Mouse (Mus musculus) spleen, adult 12 weeks (tissue): ENCODE results near the gene Tiam1.
A peak's percentile ranks its signal among the peaks of the same experiment; 100 is the strongest.

Experiments used
- DNase-seq: peaks from one replicate; pipeline ENCODE4 v3.0.0; 2022; ENCODE audit warnings: low spot score

Gene Tiam1

GRCm38 (mm10) chr16:90143760-90144516 lies at the start of gene Tiam1:
Tiam1 (minus strand) TSS chr16:90143769.
- peak; percentile 91 for DNase-seq

DNA sequence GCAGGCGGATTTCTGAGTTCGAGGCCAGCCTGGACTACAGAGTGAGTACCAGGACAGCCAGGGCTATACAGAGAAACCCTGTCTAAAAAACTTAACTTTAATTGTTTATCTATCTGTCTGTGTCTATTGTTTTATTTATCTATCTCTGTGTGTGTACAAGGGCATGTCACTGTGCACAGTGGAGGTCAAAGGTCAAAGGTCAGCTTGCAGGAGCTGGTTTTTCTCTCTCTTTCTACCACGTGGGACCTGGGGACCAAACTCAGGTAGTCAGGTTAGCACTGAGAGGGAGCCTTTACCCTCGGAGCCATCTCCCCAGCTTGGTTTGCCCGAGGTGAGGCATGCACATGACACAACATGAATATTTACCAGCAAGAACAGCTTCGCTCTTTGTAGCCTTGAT lies 47.7 kb upstream of the Tiam1 start:
- DNase-seq = no peak

GRCm38 (mm10) chr16:90187453-90187852 lies 43.9 kb upstream of the Tiam1 start:
- no peak for DNase-seq

DNA sequence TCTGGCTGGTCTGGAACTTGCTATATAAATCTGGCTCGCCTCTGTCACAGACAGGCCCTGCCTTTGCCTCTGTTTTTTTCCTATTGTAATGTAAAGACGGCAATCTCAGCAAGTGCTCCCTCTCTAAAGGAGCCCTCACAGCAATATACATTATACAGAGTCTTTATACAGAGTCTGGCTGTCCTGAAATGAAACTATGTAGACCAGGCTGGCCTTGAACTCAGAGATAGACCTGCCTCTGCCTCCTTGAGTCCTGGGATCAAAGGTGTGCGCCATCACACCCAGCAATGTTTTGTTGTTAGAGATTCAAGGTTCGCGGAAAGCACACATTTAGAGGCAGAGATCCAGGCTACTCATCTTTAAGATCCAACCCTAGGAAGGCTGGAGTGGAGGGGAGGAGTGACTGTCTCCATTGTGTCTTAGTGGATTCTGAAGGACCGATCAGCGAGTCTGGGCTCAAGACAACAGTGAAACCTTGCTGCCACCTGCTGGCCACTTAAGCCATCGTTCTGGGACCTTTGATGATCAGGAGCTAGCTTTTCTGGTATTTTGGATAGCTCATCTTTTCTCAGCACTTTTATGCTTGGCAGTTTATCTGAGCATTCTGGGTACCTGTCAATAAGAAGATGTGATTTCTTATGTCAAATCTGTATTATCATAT lies 42.5 kb upstream of the Tiam1 start:
- peak; percentile 41 for DNase-seq

DNA sequence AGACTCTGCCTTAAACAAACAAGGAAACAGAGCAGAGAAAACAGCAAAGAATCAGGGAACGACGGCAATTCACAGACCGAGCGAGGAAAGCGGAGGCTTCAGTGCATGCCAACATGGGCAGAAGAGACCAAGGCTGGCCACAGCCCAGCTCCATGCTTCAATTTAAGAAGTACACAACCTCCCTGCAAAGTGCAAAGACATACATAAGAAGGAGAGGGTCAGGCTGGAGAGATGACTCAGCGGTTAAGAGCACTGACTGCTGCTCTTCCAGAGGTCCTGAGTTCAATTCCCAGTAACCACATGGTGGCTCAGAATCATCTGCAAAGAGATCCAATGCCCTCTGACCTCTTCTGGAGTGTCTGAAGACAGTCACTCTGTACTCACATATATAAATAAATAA lies 40.6 kb upstream of the Tiam1 start:
- no peak for DNase-seq

DNA sequence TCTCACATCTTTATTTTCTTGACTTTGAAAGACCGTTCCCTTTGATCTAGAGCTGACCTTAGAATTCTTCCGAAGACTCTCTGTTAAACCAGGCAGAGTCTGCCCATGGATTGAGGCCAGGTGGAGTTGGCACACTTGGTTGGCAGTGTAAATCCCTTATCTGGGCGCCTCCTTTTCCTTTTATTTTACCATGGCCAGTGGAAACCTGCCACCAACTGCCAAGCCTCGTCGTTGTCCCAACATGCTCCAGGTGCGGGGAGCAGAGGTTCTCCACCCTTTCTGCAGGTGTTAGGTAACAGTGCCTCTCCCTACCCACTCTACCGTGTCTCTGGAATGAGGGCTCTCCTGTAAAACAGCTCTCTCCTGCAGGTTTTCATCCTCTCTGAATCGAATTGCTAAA lies 38.1 kb upstream of the Tiam1 start:
- no peak for DNase-seq

- DNase-seq = no peak
Measured at GRCm38 (mm10) chr16:90180975-90181374, 37.4 kb upstream of the Tiam1 start.

- no peak for DNase-seq
Measured at GRCm38 (mm10) chr16:90179892-90180291, 36.3 kb upstream of the Tiam1 start.

DNA sequence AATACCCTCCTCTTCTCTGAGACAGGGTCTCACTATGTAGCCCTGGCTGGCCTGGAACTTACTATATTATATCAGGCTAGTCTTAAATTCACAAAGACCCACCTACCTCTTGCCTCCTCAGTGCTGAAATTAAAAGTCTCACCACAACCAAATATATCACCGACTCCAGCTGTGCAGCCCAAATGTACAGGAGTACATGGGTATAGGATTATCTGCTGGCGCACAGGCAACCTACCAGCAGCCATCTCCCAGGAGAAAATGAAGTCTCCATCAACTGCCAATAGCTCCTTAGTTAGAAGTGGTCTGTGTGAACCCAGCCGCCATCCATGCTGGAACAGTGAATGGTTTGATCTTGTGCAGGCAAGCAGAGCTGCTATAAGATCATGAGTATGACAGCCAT lies 34.8 kb upstream of the Tiam1 start:
- no peak for DNase-seq

DNA sequence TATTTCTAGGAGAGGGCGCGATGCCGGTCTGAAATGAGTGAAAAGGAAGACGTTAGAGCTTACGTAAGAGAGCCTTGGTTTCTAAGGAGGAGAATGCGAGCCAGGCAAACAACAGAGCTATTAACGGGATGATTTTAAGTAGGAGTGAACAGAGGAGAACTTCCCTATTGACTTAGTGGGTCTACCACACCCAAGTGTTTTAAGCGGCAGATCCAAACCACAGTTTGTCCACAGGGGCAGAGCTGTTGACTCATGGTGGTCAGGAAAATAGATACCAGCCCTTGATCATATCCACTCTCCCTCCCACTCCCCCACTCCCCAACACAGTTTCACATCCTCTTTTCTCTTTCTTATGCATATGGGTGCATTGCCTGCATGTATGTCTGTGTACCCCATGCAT lies 33.9 kb upstream of the Tiam1 start:
- no peak for DNase-seq

DNA sequence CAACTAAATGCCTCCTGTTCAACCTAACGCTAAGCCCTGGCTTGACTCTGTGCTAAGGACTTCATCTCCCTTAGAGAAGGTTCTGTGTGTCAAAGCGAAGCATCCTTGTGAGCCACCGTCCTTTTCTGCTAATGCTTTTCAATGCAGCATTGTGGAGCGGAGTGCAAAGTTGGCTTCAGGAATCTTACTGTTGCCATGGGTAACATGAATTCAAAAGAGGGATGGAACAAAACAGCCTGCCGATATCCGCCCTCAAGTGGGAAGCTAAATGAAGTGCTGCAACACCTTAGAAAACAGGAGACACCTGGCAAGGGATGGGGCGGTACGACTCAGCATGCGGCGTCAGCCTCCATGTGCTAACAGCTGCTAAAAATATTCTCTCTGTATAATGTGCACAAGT lies 32.9 kb upstream of the Tiam1 start:
- no peak for DNase-seq

DNA sequence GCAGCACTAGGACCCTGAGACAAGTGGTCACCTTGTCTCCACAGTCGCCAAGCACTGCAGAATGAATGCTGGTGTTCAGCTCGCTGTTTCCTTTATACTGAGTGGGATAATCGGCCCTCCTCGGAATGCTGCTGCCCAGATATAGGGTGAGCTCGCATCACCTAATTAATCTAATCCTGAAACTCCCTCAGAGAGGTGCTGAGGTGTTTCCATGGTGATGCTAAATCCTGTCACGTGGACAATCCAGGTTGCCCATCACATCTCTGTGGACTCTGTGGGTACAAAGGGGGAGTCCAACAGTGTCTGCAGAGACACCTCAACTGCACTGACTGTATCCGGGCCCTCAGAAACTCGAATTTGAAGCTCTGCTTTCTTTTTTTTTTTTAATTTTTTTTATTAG lies 27.8 kb upstream of the Tiam1 start:
- no peak for DNase-seq

GRCm38 (mm10) chr16:90170676-90171075 lies 27.1 kb upstream of the Tiam1 start:
- no peak for DNase-seq

DNA sequence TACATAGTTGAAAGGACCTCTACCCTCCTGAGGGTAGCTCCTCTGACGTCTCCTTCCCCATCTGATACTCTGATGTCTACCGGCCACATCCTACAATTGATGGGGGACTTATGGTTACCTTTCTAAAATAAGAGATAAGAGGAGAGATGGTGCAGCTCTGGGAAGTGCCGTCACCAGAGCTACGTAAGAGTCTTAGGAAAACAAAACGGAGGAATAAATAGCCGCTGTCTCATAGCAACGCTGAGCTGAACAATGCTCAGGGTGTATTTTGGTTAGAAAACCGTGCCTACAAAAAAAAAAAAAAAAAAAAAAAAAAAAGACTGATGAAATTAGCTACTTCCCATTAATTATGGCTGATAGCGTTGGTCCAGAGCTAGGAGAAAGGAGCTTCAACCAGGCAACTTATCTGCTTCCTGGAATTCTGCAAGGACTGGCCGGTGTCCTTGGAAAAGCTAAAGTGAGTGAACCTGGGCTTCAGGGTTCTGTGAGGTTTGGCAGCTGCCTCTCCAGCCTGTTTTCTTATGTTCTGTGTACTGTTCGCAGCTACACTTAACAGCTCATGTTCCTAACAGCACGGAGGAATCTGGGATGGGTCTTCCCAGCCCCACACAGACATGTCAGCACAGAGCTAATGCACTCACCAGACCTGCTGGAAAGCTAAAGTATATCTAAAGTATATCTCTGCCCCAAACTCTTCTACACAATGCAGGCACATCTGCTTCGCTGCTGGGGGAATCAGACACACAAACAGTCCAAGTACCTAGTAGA lies 26.5 kb upstream of the Tiam1 start:
- no peak for DNase-seq

DNA sequence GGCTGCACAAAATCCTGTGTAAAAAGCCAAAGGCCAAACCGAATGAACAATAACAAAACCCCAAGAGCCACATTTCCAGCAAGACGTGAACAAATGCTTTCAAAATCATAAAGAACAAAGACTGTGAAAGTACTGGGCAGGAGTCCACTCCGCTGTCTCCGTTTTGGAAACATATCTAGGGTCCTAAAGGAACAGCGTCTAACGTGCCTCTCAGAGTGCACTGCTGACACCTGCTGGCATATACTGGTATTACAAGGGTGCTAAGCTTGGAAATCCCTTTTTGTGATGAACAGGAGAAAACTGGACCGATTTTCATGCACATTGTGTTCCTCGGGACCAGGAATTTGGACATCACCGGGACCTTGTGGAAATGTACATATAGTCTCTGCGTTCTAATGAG lies 24.1 kb upstream of the Tiam1 start:
- peak; percentile 38 for DNase-seq

DNA sequence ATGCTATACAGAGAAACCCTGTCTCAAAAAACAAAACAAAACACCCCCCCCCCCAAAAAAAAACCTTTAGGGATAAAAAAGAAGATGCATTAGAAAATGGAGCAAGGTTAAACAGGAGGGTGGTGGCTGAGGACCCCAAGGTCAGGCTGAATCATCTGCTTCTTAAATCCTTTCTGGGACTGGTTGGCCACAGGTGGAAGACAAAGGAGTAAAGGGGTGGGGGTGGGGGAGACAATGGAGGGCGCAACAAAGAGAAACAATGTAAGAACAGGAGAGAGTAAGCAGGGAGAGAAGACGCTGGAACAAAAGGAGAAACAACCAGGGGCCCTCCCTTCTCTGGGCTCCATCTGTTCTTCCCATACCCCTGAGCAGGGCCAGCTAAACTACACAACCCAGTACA lies 21.9 kb upstream of the Tiam1 start:
- DNase-seq = no peak

- no peak for DNase-seq
Measured at GRCm38 (mm10) chr16:90164942-90165341, 21.4 kb upstream of the Tiam1 start.

DNA sequence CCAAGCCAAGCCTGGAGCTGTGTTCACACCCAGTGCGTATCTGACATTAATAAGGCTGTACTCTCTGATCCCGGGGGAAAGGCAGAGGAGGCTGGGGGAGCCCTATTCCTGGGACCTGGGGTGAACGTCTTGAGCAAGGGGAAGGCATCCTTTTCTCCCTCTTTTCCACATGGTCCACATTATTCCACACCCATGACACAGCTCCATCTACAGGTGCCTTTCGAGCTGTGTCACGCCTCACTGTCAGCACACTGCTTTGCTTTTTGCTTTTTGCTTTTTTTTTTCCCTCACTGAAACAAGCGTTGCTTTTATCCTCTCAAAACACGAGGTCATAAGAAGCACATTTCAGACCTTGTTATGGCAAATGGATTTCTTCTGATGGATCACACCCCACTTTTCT lies 11.5 kb upstream of the Tiam1 start:
- DNase-seq = no peak

- DNase-seq = no peak
Measured at GRCm38 (mm10) chr16:90150820-90151219, 7.3 kb upstream of the Tiam1 start.

GRCm38 (mm10) chr16:90150126-90150525 lies 6.6 kb upstream of the Tiam1 start:
- DNase-seq = no peak

GRCm38 (mm10) chr16:90149335-90149734 lies 5.8 kb upstream of the Tiam1 start:
- DNase-seq = no peak

- no peak for DNase-seq
Measured at GRCm38 (mm10) chr16:90145244-90145643, 1.7 kb upstream of the Tiam1 start.

DNA sequence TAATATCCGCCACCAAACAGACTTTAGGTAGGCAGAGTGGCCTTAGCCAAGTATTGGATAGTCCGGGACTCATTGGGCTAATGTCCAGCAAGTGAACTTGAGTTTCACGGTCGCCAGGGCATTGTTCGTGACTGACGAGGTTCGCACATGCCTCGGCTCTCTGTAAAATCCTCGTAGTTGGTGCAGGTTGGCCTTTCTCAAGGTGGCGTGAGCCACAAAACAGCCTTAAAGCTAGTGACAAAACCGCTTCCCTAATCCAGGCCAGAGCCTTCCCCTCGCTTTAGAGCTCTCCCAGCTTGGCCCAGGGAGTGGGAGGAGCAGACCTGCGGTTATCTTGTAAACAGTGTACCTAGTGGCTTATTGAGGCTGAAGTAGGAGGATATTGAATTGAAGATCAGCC lies 972 bp upstream of the Tiam1 start:
- no peak for DNase-seq
